Mouse (Mus musculus): Measurements from ENCODE around the gene Eid1. TPM values are rescaled to one million over a fixed set of nuclear protein-coding genes. Genes with fewer than 3 reads are reported as not detected.

Eid1 gene
- polyA plus RNA-seq, 1 experiment: 276 TPM

DNA sequence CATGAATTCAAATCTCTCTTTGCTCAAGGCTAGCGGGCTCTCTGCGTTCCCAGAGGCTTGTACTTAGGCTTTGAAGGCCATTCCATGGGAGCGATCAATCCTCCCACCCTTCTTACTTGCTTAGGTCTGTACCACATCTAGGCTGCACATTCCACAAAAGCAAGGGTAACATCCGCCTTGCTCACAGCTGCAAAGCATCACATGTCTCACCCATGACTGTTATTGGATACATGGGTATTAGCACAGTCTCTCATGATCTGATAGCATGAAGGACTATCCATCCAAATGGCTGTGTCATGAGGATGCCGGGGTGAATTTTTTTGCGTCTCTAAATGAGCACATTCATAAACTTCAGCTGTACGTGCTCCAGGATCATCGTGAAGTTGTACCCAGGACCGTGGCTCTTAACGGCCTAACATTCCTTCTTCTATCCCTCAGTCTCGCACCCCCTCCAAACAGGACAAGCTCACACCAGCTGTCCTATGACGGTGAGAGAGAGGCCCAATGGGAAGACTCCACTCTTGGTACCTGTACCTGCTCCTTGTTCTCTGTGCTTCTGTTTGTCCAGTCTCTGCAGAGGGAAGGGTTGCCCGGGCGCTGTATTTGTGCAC lies 22.0 kb upstream of the Eid1 start:
- Histone ChIP-seq H3K4me1 (ENCODE audit: control insufficient read depth, insufficient read depth, low read length) (peaks cover 2% of the 10 kb centered on the region; the same call in 1 of the 2 replicates), H3K4me3 (ENCODE audit: insufficient read depth, low read length) (no peak overlapping the region), H3K27ac (ENCODE audit: insufficient read depth, low read depth, low read length) (no peak overlapping the region)
- no peak for TF ChIP-seq POLR2A (IDR thresholded peaks at IDR 0.05; ENCODE audit: borderline replicate concordance, low read depth, low read length)
- TF ChIP-seq CTCF (IDR thresholded peaks at IDR 0.05; ENCODE audit: low read depth, low read length): no peak

DNA sequence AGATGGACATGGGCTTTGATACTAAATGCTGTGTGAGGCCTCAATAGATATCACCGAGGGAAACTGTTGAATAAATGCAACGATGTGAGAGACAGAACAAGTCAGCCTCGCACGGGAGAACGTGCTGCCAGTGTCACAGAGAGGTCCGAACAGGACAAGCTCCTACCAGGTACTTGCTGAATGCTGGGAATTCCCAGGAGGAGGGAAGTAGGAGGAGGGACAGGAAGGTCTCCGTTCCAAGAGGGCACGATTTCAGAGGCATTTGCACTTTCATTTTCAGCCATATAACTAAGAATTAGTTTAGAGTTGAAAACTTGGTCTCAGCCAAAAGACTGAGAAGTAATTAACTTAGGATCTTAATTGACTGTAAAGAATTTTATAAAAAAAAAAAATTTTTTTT lies 21.3 kb upstream of the Eid1 start:
- Histone ChIP-seq H3K4me1 (ENCODE audit: control insufficient read depth, insufficient read depth, low read length) (peaks cover 2% of the 10 kb centered on the region; the same call in 1 of the 2 replicates), H3K27ac (ENCODE audit: insufficient read depth, low read depth, low read length) (no peak overlapping the region), H3K4me3 (ENCODE audit: insufficient read depth, low read length) (no peak overlapping the region)
- TF ChIP-seq CTCF (IDR thresholded peaks at IDR 0.05; ENCODE audit: low read depth, low read length) (no peak), POLR2A (IDR thresholded peaks at IDR 0.05; ENCODE audit: borderline replicate concordance, low read depth, low read length) (no peak)

DNA sequence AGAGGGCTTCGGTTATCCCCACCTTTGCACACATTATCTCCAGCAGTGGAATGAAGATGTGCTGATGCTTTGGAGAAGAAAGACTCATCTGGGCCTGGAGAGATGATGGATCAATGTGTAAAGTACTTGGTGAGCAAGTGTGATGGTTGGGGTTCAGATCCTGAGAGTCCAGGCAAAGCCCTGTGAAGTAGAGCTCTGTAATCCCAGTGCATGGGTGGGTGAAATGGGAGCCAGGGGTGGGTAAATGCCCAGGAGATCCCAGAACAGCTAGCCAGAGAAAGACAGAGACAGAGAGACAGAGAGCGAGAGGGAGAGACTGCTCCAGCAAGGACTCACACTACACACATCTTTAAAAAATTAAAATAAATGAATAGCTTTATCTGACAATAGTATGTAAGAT lies 19.6 kb upstream of the Eid1 start:
- Histone ChIP-seq H3K4me3 (ENCODE audit: insufficient read depth, low read length) (no peak overlapping the region), H3K27ac (ENCODE audit: insufficient read depth, low read depth, low read length) (no peak overlapping the region), H3K4me1 (ENCODE audit: control insufficient read depth, insufficient read depth, low read length) (peaks cover 2% of the 10 kb centered on the region; the same call in 1 of the 2 replicates)
- TF ChIP-seq CTCF (IDR thresholded peaks at IDR 0.05; ENCODE audit: low read depth, low read length) (no peak), POLR2A (IDR thresholded peaks at IDR 0.05; ENCODE audit: borderline replicate concordance, low read depth, low read length) (no peak)

DNA sequence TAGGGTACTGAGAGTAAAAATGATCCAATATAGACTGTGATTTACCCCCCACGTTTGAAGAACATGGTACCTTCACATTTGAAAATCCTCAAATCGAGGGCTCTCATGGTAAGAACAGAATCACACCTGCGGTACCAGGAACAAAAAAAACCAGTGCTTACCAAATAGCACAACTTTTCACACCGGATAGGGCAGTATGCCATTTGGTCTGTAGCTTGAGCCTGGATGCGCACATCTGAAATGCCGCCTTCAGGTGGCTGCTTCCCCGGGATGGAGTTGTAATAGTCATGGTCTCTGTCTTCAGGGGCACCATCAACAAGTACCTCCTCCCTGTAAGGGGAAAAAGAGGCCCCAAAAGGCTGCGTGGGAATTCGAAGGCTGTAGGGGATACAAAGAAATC lies 17.5 kb upstream of the Eid1 start:
- Histone ChIP-seq H3K4me3 (ENCODE audit: insufficient read depth, low read length) (no peak overlapping the region), H3K4me1 (ENCODE audit: control insufficient read depth, insufficient read depth, low read length) (peaks cover 2% of the 10 kb centered on the region; the same call in 1 of the 2 replicates), H3K27ac (ENCODE audit: insufficient read depth, low read depth, low read length) (no peak overlapping the region)
- TF ChIP-seq CTCF (IDR thresholded peaks at IDR 0.05; ENCODE audit: low read depth, low read length): no peak
- no peak for TF ChIP-seq POLR2A (IDR thresholded peaks at IDR 0.05; ENCODE audit: borderline replicate concordance, low read depth, low read length)

DNA sequence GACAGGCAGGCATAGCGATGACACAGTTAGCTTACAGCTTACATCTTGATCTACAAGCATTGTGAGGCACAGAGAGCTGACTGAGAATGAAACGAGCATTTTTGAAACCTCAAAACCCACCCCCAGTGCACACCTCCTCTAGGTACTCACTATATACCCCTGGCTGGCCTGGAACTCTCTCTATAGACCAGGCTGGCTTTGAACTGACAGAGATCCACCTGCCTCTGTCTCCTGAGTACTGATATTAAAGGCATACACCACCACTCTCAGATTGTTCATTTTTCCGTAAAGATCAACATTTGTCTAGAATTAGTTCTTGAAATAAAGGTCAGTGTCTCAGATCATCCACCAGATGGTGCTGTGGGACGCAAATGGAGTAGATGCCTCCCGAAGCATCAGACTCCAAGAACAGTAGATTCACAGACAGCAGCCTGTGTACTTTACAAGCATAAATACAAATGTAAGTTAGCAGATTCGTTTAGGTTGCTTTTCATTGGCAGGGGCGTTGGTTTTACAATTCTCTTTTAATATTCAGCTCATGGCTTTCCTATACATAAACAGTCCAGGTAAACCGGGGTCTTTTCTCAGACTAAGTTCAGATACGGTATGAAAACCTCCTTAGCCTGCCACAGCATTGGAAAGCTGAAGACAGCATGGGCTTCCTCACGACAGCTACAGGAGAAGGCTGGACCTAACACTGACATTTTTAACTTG lies 12.9 kb upstream of the Eid1 start:
- Histone ChIP-seq H3K4me3 (ENCODE audit: insufficient read depth, low read length) (no peak overlapping the region), H3K4me1 (ENCODE audit: control insufficient read depth, insufficient read depth, low read length) (peaks cover 16% of the 10 kb centered on the region), H3K27ac (ENCODE audit: insufficient read depth, low read depth, low read length) (no peak overlapping the region)
- no peak for TF ChIP-seq POLR2A (IDR thresholded peaks at IDR 0.05; ENCODE audit: borderline replicate concordance, low read depth, low read length)

DNA sequence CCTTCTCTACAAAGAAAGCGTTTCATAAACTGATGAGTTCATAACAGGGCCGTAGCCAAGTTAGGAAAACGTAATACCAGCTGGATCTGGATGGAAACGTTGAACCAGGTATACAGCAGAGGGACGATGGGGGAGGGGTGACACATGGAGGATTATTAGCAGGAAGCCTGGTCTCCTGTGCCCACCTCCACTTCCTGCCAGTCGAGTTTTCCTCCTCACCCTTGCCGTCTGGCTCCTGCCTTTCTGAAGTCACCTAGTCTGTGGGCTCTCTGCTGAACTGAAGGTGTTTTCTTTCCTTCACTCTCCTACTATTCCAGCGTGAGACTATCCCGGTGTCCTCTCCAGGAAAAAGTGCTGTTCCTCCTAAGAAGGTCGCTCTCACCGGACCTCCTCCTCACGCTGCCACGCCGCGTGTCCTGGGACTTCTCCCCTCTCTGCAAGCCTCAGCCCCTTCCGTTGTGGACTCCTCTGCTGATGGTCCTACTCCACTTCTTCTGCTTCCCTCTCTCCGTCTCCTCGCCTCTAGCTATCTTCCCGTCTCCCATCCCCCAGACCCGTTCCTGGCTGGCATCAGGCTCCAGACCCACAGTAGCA lies 12.3 kb upstream of the Eid1 start:
- H3K4me3 ChIP-seq (ENCODE audit: insufficient read depth, low read length): no peak overlapping the region

DNA sequence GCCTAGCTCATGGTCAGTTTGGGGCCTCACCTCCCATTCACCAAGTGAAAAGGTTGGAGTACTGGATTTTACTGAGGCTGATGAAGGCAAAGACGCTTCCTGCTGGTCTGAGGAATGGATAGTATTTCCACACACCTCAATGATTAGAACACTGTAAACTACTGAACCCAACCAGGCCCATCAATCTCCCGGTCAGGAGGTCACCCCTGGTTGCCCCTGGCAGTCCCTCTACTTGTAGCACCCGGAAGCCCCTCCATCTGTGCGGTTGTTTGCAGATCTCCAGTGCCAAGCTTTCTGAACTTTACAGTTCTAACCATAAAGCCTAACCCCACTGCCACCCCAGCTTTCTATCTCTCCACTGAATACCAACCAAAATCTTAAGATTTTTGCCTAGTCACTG lies 11.7 kb upstream of the Eid1 start:
- Histone ChIP-seq H3K27ac (ENCODE audit: insufficient read depth, low read depth, low read length) (no peak overlapping the region), H3K4me1 (ENCODE audit: control insufficient read depth, insufficient read depth, low read length) (peaks cover 25% of the 10 kb centered on the region), H3K4me3 (ENCODE audit: insufficient read depth, low read length) (no peak overlapping the region)
- TF ChIP-seq POLR2A (IDR thresholded peaks at IDR 0.05; ENCODE audit: borderline replicate concordance, low read depth, low read length): no peak
- no peak for TF ChIP-seq CTCF (IDR thresholded peaks at IDR 0.05; ENCODE audit: low read depth, low read length)

More for the DNA sequence above, 12.3 kb upstream of the Eid1 start:
- peaks cover 23% of the 10 kb centered on the region for H3K4me1 ChIP-seq (ENCODE audit: control insufficient read depth, insufficient read depth, low read length)
- no peak overlapping the region for H3K27ac ChIP-seq (ENCODE audit: insufficient read depth, low read depth, low read length)
- TF ChIP-seq CTCF (IDR thresholded peaks at IDR 0.05; ENCODE audit: low read depth, low read length): no peak
- TF ChIP-seq POLR2A (IDR thresholded peaks at IDR 0.05; ENCODE audit: borderline replicate concordance, low read depth, low read length): no peak

DNA sequence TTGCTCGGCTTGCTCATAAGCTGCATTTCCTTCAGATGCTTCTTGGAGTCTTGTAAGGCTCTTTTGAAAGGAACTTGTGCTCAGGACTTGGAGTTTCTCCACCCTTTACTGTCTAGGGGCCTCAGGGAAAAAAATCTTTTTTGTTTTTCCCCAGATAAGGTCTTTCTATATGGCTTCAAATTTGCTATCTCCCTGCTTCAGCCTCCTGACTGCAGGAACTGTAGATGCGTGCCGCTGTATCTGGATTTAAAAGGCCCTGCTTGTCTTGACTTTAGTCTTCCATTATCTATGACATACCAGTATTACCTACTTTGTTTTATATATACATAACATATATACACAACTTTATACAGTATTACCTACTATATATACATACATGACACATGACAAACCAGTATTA lies 10.4 kb upstream of the Eid1 start:
- TF ChIP-seq POLR2A (IDR thresholded peaks at IDR 0.05; ENCODE audit: borderline replicate concordance, low read depth, low read length): no peak
- no peak for TF ChIP-seq CTCF (IDR thresholded peaks at IDR 0.05; ENCODE audit: low read depth, low read length)
- Histone ChIP-seq H3K27ac (ENCODE audit: insufficient read depth, low read depth, low read length) (peak overlapping the region; percentile 2; the same call in 1 of the 2 replicates), H3K4me3 (ENCODE audit: insufficient read depth, low read length) (no peak overlapping the region), H3K4me1 (ENCODE audit: control insufficient read depth, insufficient read depth, low read length) (peaks cover 28% of the 10 kb centered on the region)

DNA sequence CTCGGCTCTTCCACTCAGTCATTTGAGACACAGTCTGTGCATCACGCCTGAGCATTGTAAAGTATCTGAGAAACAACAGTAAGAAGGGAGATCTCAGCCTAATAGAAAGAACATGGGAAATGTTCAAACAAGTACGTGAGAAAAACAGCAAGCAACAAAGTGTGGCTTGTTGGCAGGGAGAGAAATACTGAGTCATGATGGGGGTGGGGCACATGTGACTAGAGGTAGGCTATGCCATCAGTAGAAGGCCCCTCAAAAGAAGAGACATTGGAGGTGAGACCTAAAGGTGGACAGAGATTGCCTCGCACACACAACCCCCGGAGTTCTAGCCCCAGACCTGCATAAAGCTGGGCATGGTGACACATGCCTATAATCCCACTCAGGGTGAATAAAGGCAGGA lies 7.7 kb upstream of the Eid1 start:
- H3K27ac ChIP-seq (ENCODE audit: insufficient read depth, low read depth, low read length): no peak overlapping the region
- TF ChIP-seq POLR2A (IDR thresholded peaks at IDR 0.05; ENCODE audit: borderline replicate concordance, low read depth, low read length): no peak
- no peak for TF ChIP-seq CTCF (IDR thresholded peaks at IDR 0.05; ENCODE audit: low read depth, low read length)
- H3K4me3 ChIP-seq (ENCODE audit: insufficient read depth, low read length): no peak overlapping the region
- H3K4me1 ChIP-seq (ENCODE audit: control insufficient read depth, insufficient read depth, low read length): peaks cover 40% of the 10 kb centered on the region

DNA sequence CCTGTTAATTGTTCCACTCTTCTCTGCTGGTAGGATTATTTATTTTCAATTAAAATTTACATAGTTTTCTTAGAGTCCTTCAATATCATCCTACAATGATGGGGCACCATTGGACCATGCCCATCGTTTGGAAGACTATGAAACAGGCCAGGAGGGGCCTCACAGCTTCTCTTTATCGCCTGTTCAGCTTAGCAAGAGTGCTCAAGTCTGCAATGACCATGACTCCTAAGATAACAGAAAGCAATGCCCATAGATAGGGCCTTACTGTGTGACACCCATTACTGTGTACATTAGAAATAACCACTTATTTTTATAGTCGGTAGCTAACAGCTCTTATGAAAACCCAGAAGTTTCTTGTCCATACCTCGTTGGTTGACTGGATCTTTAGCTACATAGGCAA lies 7.0 kb upstream of the Eid1 start:
- Histone ChIP-seq H3K4me3 (ENCODE audit: insufficient read depth, low read length) (no peak overlapping the region), H3K4me1 (ENCODE audit: control insufficient read depth, insufficient read depth, low read length) (peaks cover 45% of the 10 kb centered on the region), H3K27ac (ENCODE audit: insufficient read depth, low read depth, low read length) (no peak overlapping the region)
- TF ChIP-seq CTCF (IDR thresholded peaks at IDR 0.05; ENCODE audit: low read depth, low read length): no peak
- no peak for TF ChIP-seq POLR2A (IDR thresholded peaks at IDR 0.05; ENCODE audit: borderline replicate concordance, low read depth, low read length)

All from bone marrow macrophage, adult 2 months (primary cell).